Comparison of ENCODE assay signal across 8 mouse cellular contexts in genomic region chr13:109907634-109908033, GRCm38 (mm10).
DNase-seq lines count a peak whose midpoint lies in the region; ATAC-seq and TF ChIP-seq lines count a peak whose summit lies in the region.
"Had no signal": no experiment of that assay in that cellular context is flagged by ENCODE, and none has a peak within 500 bp of the region (broad histone marks: within the 10 kb centered on the region; RNA-seq: fewer than 3 reads in every experiment).

No protein-coding gene starts in this region.

- no peaks in the 10 kb centered on the region for H3K27me3 ChIP-seq in CH12.LX (replicated peaks)
- no peaks in the 10 kb centered on the region for H3K27me3 ChIP-seq in Patski
- H3K27me3 ChIP-seq in small intestine, adult 2 months (ENCODE audit: control insufficient read depth, insufficient read depth, low read length), result no peaks in the 10 kb centered on the region
- H3K27me3 ChIP-seq: lung, embryonic 15.5 days had no signal

- CTCF ChIA-PET in Patski (lab: Charles Lee), result interaction anchor here (0.7 to 8.1 kb wide), 24 partner anchors 8 to 1536 kb away, joined by 3 to 70 read pairs (median 3); no protein-coding TSS in a partner anchor

- H3K4me1 ChIP-seq in CH12.LX (ENCODE audit: control insufficient read depth in 1 of 2, insufficient read depth in 2 of 2), result no peaks in the 10 kb centered on the region
- peaks cover 4% of the 10 kb centered on the region for H3K4me1 ChIP-seq in lung, adult 2 months (ENCODE audit: control insufficient read depth, insufficient read depth, low read length)
- H3K4me1 ChIP-seq in small intestine, adult 2 months (ENCODE audit: control insufficient read depth, insufficient read depth, insufficient read length, low read length), result no peaks in the 10 kb centered on the region; the same call in 1 of the 2 replicates

- peaks cover 48% of the 10 kb centered on the region for H3K9me3 ChIP-seq in CH12.LX (replicated peaks; ENCODE audit: low read length)
- H3K9me3 ChIP-seq: lung, embryonic 15.5 days had no signal

- no peak overlapping the region for H3K9ac ChIP-seq in CH12.LX (ENCODE audit: insufficient read depth, low read depth)
- H3K9ac ChIP-seq: lung, embryonic 15.5 days had no signal

- peak; percentile 55 for ATAC-seq in Patski

- H3K36me3 ChIP-seq in CH12.LX (replicated peaks in 1 of 2; ENCODE audit: control insufficient read depth in 1 of 2, insufficient read depth in 1 of 2, low read length in 1 of 2), result no peaks in the 10 kb centered on the region
- H3K36me3 ChIP-seq in small intestine, adult 2 months (ENCODE audit: control insufficient read depth, insufficient read depth, low read length), result no peaks in the 10 kb centered on the region
- H3K36me3 ChIP-seq: lung, embryonic 15.5 days had no signal

- POLR2A ChIA-PET in Patski (lab: Charles Lee), result interaction anchor here (1.1 kb wide), 1 partner anchor 131 kb away, joined by 4 read pairs; no protein-coding TSS in a partner anchor

- 20% methylated on average over 9 of the region's 9 CpGs for WGBS in lung, adult 2 months
- 25% methylated on average over 9 of the region's 9 CpGs for WGBS in small intestine, adult 2 months

- TF ChIP-seq CTCF in CH12.LX (conservative IDR thresholded peaks at IDR 0.05 in 1 of 2, IDR thresholded peaks at IDR 0.05 in 1 of 2; ENCODE audit: low read depth in 2 of 2, low read length in 2 of 2) (no peak), Patski (IDR thresholded peaks at IDR 0.05) (peak; percentile 91)
- peak; percentile 88 for TF ChIP-seq CTCF in lung, adult 2 months (IDR thresholded peaks at IDR 0.05; ENCODE audit: insufficient read depth, low read length)
- peak; percentile 88; the same call in 1 of the 2 replicates for TF ChIP-seq CTCF in small intestine, adult 2 months (IDR thresholded peaks at IDR 0.05; ENCODE audit: extremely low read depth, insufficient read length, insufficient replicate concordance, low read depth, low read length)

- H3K79me2 ChIP-seq in CH12.LX (replicated peaks; ENCODE audit: control insufficient read depth, extremely low read depth, insufficient read depth, poor library complexity, severe bottlenecking), result no peaks in the 10 kb centered on the region

- no peak overlapping the region for H3K27ac ChIP-seq in CH12.LX (ENCODE audit: insufficient read depth, low read depth)
- H3K27ac ChIP-seq in small intestine, adult 2 months (ENCODE audit: insufficient read depth, low read depth, low read length), result no peak overlapping the region
- H3K27ac ChIP-seq: lung, embryonic 15.5 days had no signal

- intact Hi-C loops in gastrocnemius, postnatal 36 days (cut with DNase I), result no loop called here

- no peak overlapping the region for H3K4me3 ChIP-seq in CH12.LX (replicated peaks in 1 of 3; ENCODE audit: low read depth in 2 of 3, low read length in 2 of 3, poor library complexity in 1 of 3)
- no peak overlapping the region for H3K4me3 ChIP-seq in lung, adult 2 months (replicated peaks; ENCODE audit: extremely low read depth, low read depth, low read length)
- no peak overlapping the region for H3K4me3 ChIP-seq in small intestine, adult 2 months (ENCODE audit: low read depth, low read length)
- H3K4me3 ChIP-seq: lung, embryonic 15.5 days had no signal

- TF ChIP-seq POLR2A in CH12.LX (IDR thresholded peaks at IDR 0.05; ENCODE audit: low read depth, low read length), result no peak
- TF ChIP-seq POLR2A in lung, adult 2 months (IDR thresholded peaks at IDR 0.05; ENCODE audit: borderline replicate concordance, extremely low read depth, low read depth, low read length), result no peak
- no peak for TF ChIP-seq POLR2A in small intestine, adult 2 months (IDR thresholded peaks at IDR 0.05; ENCODE audit: low read depth, low read length)

- TF ChIP-seq RAD21 in CH12.LX (IDR thresholded peaks at IDR 0.05; ENCODE audit: low read depth, low read length), result no peak

- TF ChIP-seq EP300 in CH12.LX (IDR thresholded peaks at IDR 0.05; ENCODE audit: low read length), result no peak

- dilution Hi-C loops in CH12.LX (cut with MboI; ENCODE audit: extremely low pct_ligation_motif_present, extremely low pct_unique_long_range_greater_than_20kb, low sequenced_read_pairs), result no loop called here

- H3K4me2 ChIP-seq in CH12.LX (ENCODE audit: insufficient read depth, low read depth, poor library complexity, severe bottlenecking), result no peak overlapping the region
- H3K4me2 ChIP-seq: lung, embryonic 15.5 days had no signal

- DNase-seq in CH12.LX (ENCODE audit: extremely low read depth) (peak; percentile 26), Patski (ENCODE audit: low read depth, low spot score) (no peak)
- DNase-seq in cerebellum, adult 9-10 months, result peak; percentile 79
- DNase-seq in gastrocnemius, postnatal 36 days, result peak; percentile 65 to 74
- peak; percentile 56 to 83 for DNase-seq in layer of hippocampus, adult 18-20 months (ENCODE audit: low spot score in 2 of 2)
- peak; percentile 70 for DNase-seq in lung, adult 2 months

- in situ Hi-C loops in CH12.LX (cut with MboI; ENCODE audit: low pct_ligation_motif_present, low pct_unique_long_range_greater_than_20kb, low sequenced_read_pairs) (no loop called here), Patski (cut with MboI; ENCODE audit: low pct_unique_long_range_greater_than_20kb) (loop anchor here (5.0 to 25.0 kb wide), 4 partner anchors 85 to 670 kb away; no protein-coding TSS in a partner anchor)

TF ChIP-seq in CH12.LX, 34 proteins besides CTCF, POLR2A, EP300 and RAD21:
- no peak for TF ChIP-seq HCFC1 (IDR thresholded peaks at IDR 0.05; ENCODE audit: low read depth, low read length)
- no peak for TF ChIP-seq NRF1 (IDR thresholded peaks at IDR 0.05; ENCODE audit: low read depth, low read length)
- no peak for TF ChIP-seq MAZ (IDR thresholded peaks at IDR 0.05; ENCODE audit: low read depth, low read length)
- no peak for TF ChIP-seq MXI1 (IDR thresholded peaks at IDR 0.05; ENCODE audit: low read depth, low read length)
- TF ChIP-seq ETS1 (conservative IDR thresholded peaks at IDR 0.05; ENCODE audit: low read depth, low read length), result no peak
- TF ChIP-seq PAX5 (IDR thresholded peaks at IDR 0.05; ENCODE audit: low read length), result no peak
- no peak for TF ChIP-seq SMC3 (IDR thresholded peaks at IDR 0.05; ENCODE audit: low read depth, low read length)
- TF ChIP-seq MYC (IDR thresholded peaks at IDR 0.05; ENCODE audit: low read depth, low read length), result no peak
- no peak for TF ChIP-seq USF2 (conservative IDR thresholded peaks at IDR 0.05; ENCODE audit: low read depth, low read length)
- no peak for TF ChIP-seq ZNF384 (IDR thresholded peaks at IDR 0.05; ENCODE audit: low read depth, low read length)
- no peak for TF ChIP-seq CHD2 (IDR thresholded peaks at IDR 0.05; ENCODE audit: low read length)
- TF ChIP-seq IRF4 (IDR thresholded peaks at IDR 0.05; ENCODE audit: low read depth, low read length), result no peak
- no peak for TF ChIP-seq RCOR1 (conservative IDR thresholded peaks at IDR 0.05; ENCODE audit: low read depth, low read length)
- no peak for TF ChIP-seq MAFK (IDR thresholded peaks at IDR 0.05; ENCODE audit: insufficient replicate concordance, low read length)
- TF ChIP-seq KAT2A (IDR thresholded peaks at IDR 0.05; ENCODE audit: insufficient replicate concordance, low read length), result no peak

Comparison
In these comparisons a context has a peak if more than half of its experiments do, and no peak if none do; other contexts are left out.
1. CTCF ChIP-seq: peak in Patski (single experiment), lung, adult 2 months (single experiment) and small intestine, adult 2 months (single experiment); none in CH12.LX (0 of 2).